8 mouse cellular contexts compared by ENCODE assay signal in genomic region chr5:135024665-135025224, GRCm38 (mm10). TPM values are rescaled to one million over a fixed set of nuclear protein-coding genes. Genes with fewer than 3 reads are reported as not detected.
A peak's percentile ranks its signal among the peaks of the same experiment; 100 is the strongest.
DNase-seq lines count a peak whose midpoint lies in the region; ATAC-seq lines count a peak whose summit lies in the region.

No protein-coding gene starts in this region.

- peak overlapping the region; percentile 70 for H3K27ac ChIP-seq in heart, embryonic 11.5 days (ENCODE audit: low read depth, low read length)
- no peak overlapping the region for H3K27ac ChIP-seq in hindbrain, embryonic 15.5 days (replicated peaks)
- no peak overlapping the region for H3K27ac ChIP-seq in midbrain, embryonic 12.5 days (replicated peaks)

- WGBS in heart, embryonic 11.5 days (ENCODE audit: insufficient replicate concordance), result 40% methylated on average over 11 of the region's 11 CpGs
- 74% methylated on average over 11 of the region's 11 CpGs for WGBS in hindbrain, embryonic 15.5 days
- WGBS in midbrain, embryonic 12.5 days, result 80% methylated on average over 11 of the region's 11 CpGs

- no peaks in the 10 kb centered on the region for H3K27me3 ChIP-seq in heart, embryonic 11.5 days (ENCODE audit: control insufficient read depth, insufficient read depth, low read length)
- H3K27me3 ChIP-seq in hindbrain, embryonic 15.5 days, result no peaks in the 10 kb centered on the region
- peaks cover 12% of the 10 kb centered on the region for H3K27me3 ChIP-seq in midbrain, embryonic 12.5 days

- peak overlapping the region; percentile 96 for H3K4me2 ChIP-seq in heart, embryonic 11.5 days
- peak overlapping the region; percentile 98 for H3K4me2 ChIP-seq in hindbrain, embryonic 15.5 days
- peak overlapping the region; percentile 92; the same call in 1 of the 2 replicates for H3K4me2 ChIP-seq in midbrain, embryonic 12.5 days (replicated peaks)

- H3K4me1 ChIP-seq in heart, embryonic 11.5 days (ENCODE audit: control insufficient read depth, insufficient read depth, low read length), result peaks cover 33% of the 10 kb centered on the region
- H3K4me1 ChIP-seq in hindbrain, embryonic 15.5 days (replicated peaks), result peaks cover 54% of the 10 kb centered on the region
- peaks cover 16% of the 10 kb centered on the region for H3K4me1 ChIP-seq in midbrain, embryonic 12.5 days

- peak; percentile 38; the same call in 1 of the 2 replicates for ATAC-seq in heart, embryonic 11.5 days (replicated peaks; ENCODE audit: insufficient number of reproducible peaks, low FRiP score, low TSS enrichment)
- ATAC-seq in hindbrain, embryonic 15.5 days (ENCODE audit: low FRiP score, low read depth), result no peak
- ATAC-seq in midbrain, embryonic 12.5 days (ENCODE audit: low FRiP score, low read depth), result no peak

- no peaks in the 10 kb centered on the region for H3K9me3 ChIP-seq in heart, embryonic 11.5 days (replicated peaks; ENCODE audit: control insufficient read depth, low read length)
- H3K9me3 ChIP-seq in hindbrain, embryonic 15.5 days, result no peaks in the 10 kb centered on the region
- H3K9me3 ChIP-seq in midbrain, embryonic 12.5 days, result no peaks in the 10 kb centered on the region

- no peak for DNase-seq in heart, adult 9 months (ENCODE audit: low spot score in 2 of 2)
- peak; percentile 22 for DNase-seq in NIH3T3 (ENCODE audit: low read depth)
- DNase-seq in adipocyte (ENCODE audit: low spot score), result no peak
- no peak for DNase-seq in urinary bladder, postnatal 4 days (ENCODE audit: low spot score in 2 of 2)
- no peak for DNase-seq in spleen, adult 12 weeks (ENCODE audit: low spot score)

- H3K4me3 ChIP-seq in heart, embryonic 11.5 days (ENCODE audit: low read depth, low read length), result peak overlapping the region; percentile 70
- peak overlapping the region; percentile 83 for H3K4me3 ChIP-seq in hindbrain, embryonic 15.5 days
- peak overlapping the region; percentile 66 for H3K4me3 ChIP-seq in midbrain, embryonic 12.5 days

- H3K9ac ChIP-seq in heart, embryonic 11.5 days (ENCODE audit: low read depth, low read length), result peak overlapping the region; percentile 79; the same call in 1 of the 2 replicates
- peak overlapping the region; percentile 83; the same call in 1 of the 2 replicates for H3K9ac ChIP-seq in hindbrain, embryonic 15.5 days
- no peak overlapping the region for H3K9ac ChIP-seq in midbrain, embryonic 12.5 days (replicated peaks)

- H3K36me3 ChIP-seq in heart, embryonic 11.5 days (ENCODE audit: control insufficient read depth, insufficient read depth, low read length), result no peaks in the 10 kb centered on the region
- no peaks in the 10 kb centered on the region for H3K36me3 ChIP-seq in hindbrain, embryonic 15.5 days
- H3K36me3 ChIP-seq in midbrain, embryonic 12.5 days, result no peaks in the 10 kb centered on the region

RNA-seq across cellular contexts. Expression of gene Stx1a, which starts 1.5 kb away (rescaled TPM):
- 10.4 and 13.4 TPM in 2 replicates for polyA plus RNA-seq in heart, embryonic 11.5 days (2014; fragmentation: Nextera tagmentation; extraction: Ambion mirVana)
- polyA plus RNA-seq in hindbrain, embryonic 15.5 days (2015; fragmentation: Nextera tagmentation; extraction: Ambion mirVana), result 127 and 145 TPM in 2 replicates
- 27.8 and 29.3 TPM in 2 replicates for polyA plus RNA-seq in midbrain, embryonic 12.5 days (2016; fragmentation: Nextera tagmentation; extraction: Ambion mirVana)

RNA-seq across cellular contexts. Expression of gene Abhd11, which starts 15.8 kb away (rescaled TPM):
- 58.2 and 59.9 TPM in 2 replicates for polyA plus RNA-seq in heart, embryonic 11.5 days (2014; fragmentation: Nextera tagmentation; extraction: Ambion mirVana)
- polyA plus RNA-seq in hindbrain, embryonic 15.5 days (2015; fragmentation: Nextera tagmentation; extraction: Ambion mirVana), result 68.1 and 68.3 TPM in 2 replicates
- polyA plus RNA-seq in midbrain, embryonic 12.5 days (2016; fragmentation: Nextera tagmentation; extraction: Ambion mirVana), result 39.1 and 41.4 TPM in 2 replicates

RNA-seq across cellular contexts. Expression of gene Cldn3, which starts 38.7 kb away (rescaled TPM):
- 1.2 and 1.5 TPM in 2 replicates for polyA plus RNA-seq in heart, embryonic 11.5 days (2014; fragmentation: Nextera tagmentation; extraction: Ambion mirVana)
- polyA plus RNA-seq in hindbrain, embryonic 15.5 days (2015; fragmentation: Nextera tagmentation; extraction: Ambion mirVana), result 2.2 and 2.8 TPM in 2 replicates
- polyA plus RNA-seq in midbrain, embryonic 12.5 days (2016; fragmentation: Nextera tagmentation; extraction: Ambion mirVana), result 2.3 and 2.8 TPM in 2 replicates

RNA-seq across cellular contexts. Expression of gene Dnajc30, which starts 39.3 kb away (rescaled TPM):
- 29.2 and 30.9 TPM in 2 replicates for polyA plus RNA-seq in heart, embryonic 11.5 days (2014; fragmentation: Nextera tagmentation; extraction: Ambion mirVana)
- 41.1 and 42.9 TPM in 2 replicates for polyA plus RNA-seq in hindbrain, embryonic 15.5 days (2015; fragmentation: Nextera tagmentation; extraction: Ambion mirVana)
- polyA plus RNA-seq in midbrain, embryonic 12.5 days (2016; fragmentation: Nextera tagmentation; extraction: Ambion mirVana), result 27.6 and 28.3 TPM in 2 replicates

RNA-seq across cellular contexts. Expression of gene Bud23, which starts 40.0 kb away (rescaled TPM):
- polyA plus RNA-seq in heart, embryonic 11.5 days (2014; fragmentation: Nextera tagmentation; extraction: Ambion mirVana), result 74.8 and 78.3 TPM in 2 replicates
- polyA plus RNA-seq in hindbrain, embryonic 15.5 days (2015; fragmentation: Nextera tagmentation; extraction: Ambion mirVana), result 76.3 and 80.3 TPM in 2 replicates
- polyA plus RNA-seq in midbrain, embryonic 12.5 days (2016; fragmentation: Nextera tagmentation; extraction: Ambion mirVana), result 118 and 119 TPM in 2 replicates
